28 mouse cellular contexts compared by ENCODE assay signal in genomic region chr14:118823313-118823712, GRCm38 (mm10). TPM values are rescaled to one million over a fixed set of nuclear protein-coding genes. Genes with fewer than 3 reads are reported as not detected.
DNase-seq lines count a peak whose midpoint lies in the region; ATAC-seq and TF ChIP-seq lines count a peak whose summit lies in the region.
"Had no signal": no experiment of that assay in that cellular context is flagged by ENCODE, and none has a peak within 500 bp of the region (broad histone marks: within the 10 kb centered on the region; RNA-seq: fewer than 3 reads in every experiment).

No protein-coding gene starts in this region.

- peaks cover 7% of the 10 kb centered on the region; the same call in 1 of the 2 replicates for H3K27me3 ChIP-seq in intestine, postnatal 0 days (replicated peaks; ENCODE audit: control insufficient read depth, insufficient read depth, low read length)
- H3K27me3 ChIP-seq: embryonic facial prominence, embryonic 15.5 days; heart, embryonic 15.5 days; limb, embryonic 13.5 days had no signal

- WGBS in intestine, postnatal 0 days, result 58% methylated on average over 6 of the region's 6 CpGs

- H3K9ac ChIP-seq in intestine, postnatal 0 days (ENCODE audit: low read depth, low read length), result no peak overlapping the region
- H3K9ac ChIP-seq: embryonic facial prominence, embryonic 15.5 days; forebrain, embryonic 13.5 days; heart, embryonic 15.5 days; kidney, embryonic 15.5 days; limb, embryonic 13.5 days; liver, embryonic 12.5 days; liver, postnatal 0 days had no signal

- DNase-seq in 416B (ENCODE audit: low read depth), result peak; percentile 87
- DNase-seq in CD4-positive, CD25-positive, alpha-beta regulatory T cell, adult 2 months (ENCODE audit: low read depth, low spot score), result peak; percentile 65
- DNase-seq in adrenal gland, postnatal 36 days, result no peak
- no peak for DNase-seq in left cerebral cortex, adult 18-20 months (ENCODE audit: low spot score in 2 of 2)
- DNase-seq in spleen, postnatal 4 days (ENCODE audit: low spot score in 2 of 2), result no peak
- DNase-seq: cerebellum, adult 2 months; cerebellum, postnatal 14 days; gastrocnemius, postnatal 25 days; heart, adult 11 months; kidney, adult 18-20 months; kidney, postnatal 25 days; liver, postnatal 0 days; midbrain, embryonic 14.5 days; right cerebral cortex, adult 18-20 months; spleen, adult 18-20 months; thymus, postnatal 25 days had no signal

- TF ChIP-seq CTCF in intestine, postnatal 0 days (IDR thresholded peaks at IDR 0.05; ENCODE audit: low read depth), result no peak

- H3K9me3 ChIP-seq in intestine, postnatal 0 days (ENCODE audit: control insufficient read depth), result no peaks in the 10 kb centered on the region
- H3K9me3 ChIP-seq: embryonic facial prominence, embryonic 10.5 days; embryonic facial prominence, embryonic 15.5 days; forebrain, embryonic 13.5 days; G1E; heart, embryonic 10.5 days; heart, embryonic 15.5 days; kidney, embryonic 15.5 days; liver, embryonic 12.5 days had no signal

- H3K27ac ChIP-seq in intestine, postnatal 0 days (ENCODE audit: low read depth, low read length), result no peak overlapping the region
- H3K27ac ChIP-seq: embryonic facial prominence, embryonic 10.5 days; embryonic facial prominence, embryonic 15.5 days; forebrain, embryonic 13.5 days; heart, embryonic 10.5 days; heart, embryonic 15.5 days; kidney, embryonic 15.5 days; limb, embryonic 13.5 days; liver, embryonic 12.5 days had no signal

- no peaks in the 10 kb centered on the region for H3K4me1 ChIP-seq in intestine, postnatal 0 days (replicated peaks; ENCODE audit: control insufficient read depth, insufficient read depth, low read length)
- H3K4me1 ChIP-seq: heart, embryonic 10.5 days; heart, embryonic 15.5 days; limb, embryonic 13.5 days; liver, embryonic 12.5 days had no signal

- H3K4me2 ChIP-seq in intestine, postnatal 0 days (replicated peaks; ENCODE audit: low read depth), result no peak overlapping the region
- H3K4me2 ChIP-seq: embryonic facial prominence, embryonic 15.5 days; forebrain, embryonic 13.5 days; heart, embryonic 15.5 days; kidney, embryonic 15.5 days; limb, embryonic 13.5 days; liver, embryonic 12.5 days had no signal

- no peaks in the 10 kb centered on the region for H3K36me3 ChIP-seq in intestine, postnatal 0 days (ENCODE audit: control insufficient read depth, insufficient read depth)
- H3K36me3 ChIP-seq: embryonic facial prominence, embryonic 10.5 days; embryonic facial prominence, embryonic 15.5 days; G1E; heart, embryonic 10.5 days; heart, embryonic 15.5 days; kidney, embryonic 15.5 days; limb, embryonic 13.5 days; liver, embryonic 12.5 days had no signal

- H3K4me3 ChIP-seq in intestine, postnatal 0 days (ENCODE audit: low read depth, low read length), result no peak overlapping the region
- H3K4me3 ChIP-seq: embryonic facial prominence, embryonic 10.5 days; embryonic facial prominence, embryonic 15.5 days; forebrain, embryonic 13.5 days; heart, embryonic 10.5 days; heart, embryonic 15.5 days; kidney, embryonic 15.5 days; limb, embryonic 13.5 days; liver, embryonic 12.5 days had no signal

- ATAC-seq in activated CD4-positive, CD25-positive, alpha-beta regulatory T cell, adult 4 months, result peak; percentile 79
- ATAC-seq in intestine, postnatal 0 days, result peak; percentile 76
- ATAC-seq: forebrain, embryonic 13.5 days; hindbrain, embryonic 16.5 days; liver, embryonic 12.5 days; liver, postnatal 0 days had no signal

RNA-seq across cellular contexts. Expression of gene Cldn10, which starts 35.6 kb away (rescaled TPM):
- 1 to 10 TPM; 1.4 to 2.7 TPM for polyA plus RNA-seq in activated CD4-positive, CD25-positive, alpha-beta regulatory T cell, adult 4 months (2017; shearing (Covaris generic))
- polyA plus RNA-seq in intestine, postnatal 0 days (2015; fragmentation: Nextera tagmentation; extraction: Ambion mirVana), result 1.5 and 1.7 TPM in 2 replicates
- 1 to 10 TPM in 1 of 2 experiments, under 1 TPM in 1; 0.56 to 2.0 TPM for total RNA-seq in adrenal gland, postnatal 36 days (2021)
- 10 to 100 TPM; 29.1 to 30.0 TPM for total RNA-seq in left cerebral cortex, adult 18-20 months (2021)
- total RNA-seq: gastrocnemius, postnatal 25 days had no signal
- polyA plus RNA-seq: G1E had no signal

Comparison
In these comparisons a context has a peak if more than half of its experiments do, and no peak if none do; other contexts are left out.
1. DNase-seq: peak in 416B (single experiment) and CD4-positive, CD25-positive, alpha-beta regulatory T cell, adult 2 months (single experiment); none in adrenal gland, postnatal 36 days (0 of 2), left cerebral cortex, adult 18-20 months (0 of 2) and spleen, postnatal 4 days (0 of 2).
2. RNA of gene Cldn10, which starts 35.6 kb away (total RNA-seq): 29.1 to 30.0 TPM in left cerebral cortex, adult 18-20 months; 0.56 to 2.0 TPM in adrenal gland, postnatal 36 days; every median in the first group is over 10 times any median in the second.